Mouse (Mus musculus): Measurements from ENCODE around the gene Nsd2. TPM values are rescaled to one million over a fixed set of nuclear protein-coding genes. Genes with fewer than 3 reads are reported as not detected.
A peak's percentile ranks its signal among the peaks of the same experiment; 100 is the strongest.

The Nsd2 gene
- polyA plus RNA-seq, 1 experiment from 2014 or later: 75.6 TPM

- under 1% methylated on average over 113 of the region's 121 CpGs for WGBS
- no peaks in the 10 kb centered on the region for H3K9me3 ChIP-seq
- H3K27me3 ChIP-seq (ENCODE audit: insufficient read depth, poor library complexity, severe bottlenecking): no peaks in the 10 kb centered on the region
- H3K4me1 ChIP-seq (replicated peaks): peaks cover 65% of the 10 kb centered on the region
- DNase-seq (ENCODE audit: low spot score): peak; percentile 73
- peak overlapping the region; percentile 99 for H3K4me3 ChIP-seq
- peak overlapping the region; percentile 100 for H3K27ac ChIP-seq
- H3K36me3 ChIP-seq: peaks cover 26% of the 10 kb centered on the region
These were observed 452 bp downstream of the Nsd2 start for GRCm38 (mm10) chr5:33820733-33821621.

GRCm38 (mm10) chr5:33821901-33822427, 1.4 kb downstream of the Nsd2 start:
- DNase-seq (ENCODE audit: low spot score): no peak
- Histone ChIP-seq H3K27me3 (ENCODE audit: insufficient read depth, poor library complexity, severe bottlenecking) (no peaks in the 10 kb centered on the region), H3K36me3 (peaks cover 35% of the 10 kb centered on the region), H3K4me1 (replicated peaks) (peaks cover 69% of the 10 kb centered on the region), H3K27ac (peak overlapping the region; percentile 100), H3K4me3 (peak overlapping the region; percentile 99), H3K9me3 (no peaks in the 10 kb centered on the region)
- 58% methylated on average over 2 of the region's 2 CpGs for WGBS

GRCm38 (mm10) chr5:33822456-33822855, 1.9 kb downstream of the Nsd2 start:
- no peak for DNase-seq (ENCODE audit: low spot score)
- 51% methylated on average over 3 of the region's 3 CpGs for WGBS
- Histone ChIP-seq H3K36me3 (peaks cover 40% of the 10 kb centered on the region), H3K27ac (no peak overlapping the region; the same call in 1 of the 2 replicates), H3K9me3 (no peaks in the 10 kb centered on the region), H3K27me3 (ENCODE audit: insufficient read depth, poor library complexity, severe bottlenecking) (no peaks in the 10 kb centered on the region), H3K4me3 (peak overlapping the region; percentile 99), H3K4me1 (replicated peaks) (peaks cover 68% of the 10 kb centered on the region)

- peaks cover 62% of the 10 kb centered on the region for H3K36me3 ChIP-seq
- H3K27me3 ChIP-seq (ENCODE audit: insufficient read depth, poor library complexity, severe bottlenecking): no peaks in the 10 kb centered on the region
- H3K4me1 ChIP-seq (replicated peaks): peaks cover 42% of the 10 kb centered on the region
- no peak overlapping the region for H3K4me3 ChIP-seq
- H3K27ac ChIP-seq: no peak overlapping the region
- no peaks in the 10 kb centered on the region for H3K9me3 ChIP-seq
- no peak for DNase-seq (ENCODE audit: low spot score)
These were observed 5.5 kb downstream of the Nsd2 start for GRCm38 (mm10) chr5:33826001-33826400.

GRCm38 (mm10) chr5:33828107-33828506, 7.6 kb downstream of the Nsd2 start:
- Histone ChIP-seq H3K36me3 (peaks cover 78% of the 10 kb centered on the region), H3K27ac (no peak overlapping the region), H3K4me3 (no peak overlapping the region), H3K4me1 (replicated peaks) (peaks cover 29% of the 10 kb centered on the region), H3K9me3 (no peaks in the 10 kb centered on the region), H3K27me3 (ENCODE audit: insufficient read depth, poor library complexity, severe bottlenecking) (no peaks in the 10 kb centered on the region)
- 88% methylated on average over 8 of the region's 8 CpGs for WGBS
- no peak for DNase-seq (ENCODE audit: low spot score)

GRCm38 (mm10) chr5:33829958-33830357, 9.4 kb downstream of the Nsd2 start:
- no peaks in the 10 kb centered on the region for H3K9me3 ChIP-seq
- no peaks in the 10 kb centered on the region for H3K27me3 ChIP-seq (ENCODE audit: insufficient read depth, poor library complexity, severe bottlenecking)
- H3K27ac ChIP-seq: no peak overlapping the region
- no peak overlapping the region for H3K4me3 ChIP-seq
- no peak for DNase-seq (ENCODE audit: low spot score)
- peaks cover 13% of the 10 kb centered on the region for H3K4me1 ChIP-seq (replicated peaks)
- peaks cover 67% of the 10 kb centered on the region for H3K36me3 ChIP-seq
- WGBS: 95% methylated on average over 3 of the region's 3 CpGs

GRCm38 (mm10) chr5:33830832-33831231, 10.3 kb downstream of the Nsd2 start:
- Histone ChIP-seq H3K4me1 (replicated peaks) (peaks cover 5% of the 10 kb centered on the region), H3K27ac (no peak overlapping the region), H3K9me3 (no peaks in the 10 kb centered on the region), H3K27me3 (ENCODE audit: insufficient read depth, poor library complexity, severe bottlenecking) (no peaks in the 10 kb centered on the region), H3K36me3 (peaks cover 65% of the 10 kb centered on the region), H3K4me3 (no peak overlapping the region)
- DNase-seq (ENCODE audit: low spot score): no peak
- WGBS: 74% methylated on average over 1 of the region's 1 CpGs

GRCm38 (mm10) chr5:33841331-33841730, 20.8 kb downstream of the Nsd2 start:
- no peak overlapping the region for H3K4me3 ChIP-seq
- H3K36me3 ChIP-seq: peaks cover 88% of the 10 kb centered on the region
- DNase-seq (ENCODE audit: low spot score): no peak

GRCm38 (mm10) chr5:33842549-33842948, 22.0 kb downstream of the Nsd2 start:
- H3K36me3 ChIP-seq: peaks cover 88% of the 10 kb centered on the region
- no peak for DNase-seq (ENCODE audit: low spot score)
- no peaks in the 10 kb centered on the region for H3K27me3 ChIP-seq (ENCODE audit: insufficient read depth, poor library complexity, severe bottlenecking)

More at GRCm38 (mm10) chr5:33841331-33841730, 20.8 kb downstream of the Nsd2 start:
- WGBS: 91% methylated on average over 1 of the region's 1 CpGs
- H3K4me1 ChIP-seq (replicated peaks): no peaks in the 10 kb centered on the region
- H3K27ac ChIP-seq: no peak overlapping the region
- H3K9me3 ChIP-seq: no peaks in the 10 kb centered on the region
- no peaks in the 10 kb centered on the region for H3K27me3 ChIP-seq (ENCODE audit: insufficient read depth, poor library complexity, severe bottlenecking)

GRCm38 (mm10) chr5:33851466-33851865, 30.9 kb downstream of the Nsd2 start:
- Histone ChIP-seq H3K4me3 (no peak overlapping the region), H3K9me3 (0 out of 2 replicates have a peak, but pooled peaks cover 4% of the 10 kb centered on the region), H3K36me3 (peaks cover 99% of the 10 kb centered on the region), H3K4me1 (replicated peaks) (no peaks in the 10 kb centered on the region), H3K27ac (no peak overlapping the region), H3K27me3 (ENCODE audit: insufficient read depth, poor library complexity, severe bottlenecking) (no peaks in the 10 kb centered on the region)
- no peak for DNase-seq (ENCODE audit: low spot score)
- 89% methylated on average over 4 of the region's 4 CpGs for WGBS

More at GRCm38 (mm10) chr5:33842549-33842948, 22.0 kb downstream of the Nsd2 start:
- Histone ChIP-seq H3K4me3 (no peak overlapping the region), H3K9me3 (no peaks in the 10 kb centered on the region), H3K27ac (no peak overlapping the region), H3K4me1 (replicated peaks) (no peaks in the 10 kb centered on the region)
- WGBS: 92% methylated on average over 4 of the region's 4 CpGs

GRCm38 (mm10) chr5:33853086-33853485, 32.6 kb downstream of the Nsd2 start:
- 90% methylated on average over 1 of the region's 1 CpGs for WGBS
- no peak overlapping the region for H3K27ac ChIP-seq
- H3K27me3 ChIP-seq (ENCODE audit: insufficient read depth, poor library complexity, severe bottlenecking): no peaks in the 10 kb centered on the region
- H3K36me3 ChIP-seq: peaks cover 99% of the 10 kb centered on the region
- no peaks in the 10 kb centered on the region for H3K4me1 ChIP-seq (replicated peaks)
- H3K4me3 ChIP-seq: no peak overlapping the region
- 0 out of 2 replicates have a peak, but pooled peaks cover 4% of the 10 kb centered on the region for H3K9me3 ChIP-seq
- DNase-seq (ENCODE audit: low spot score): no peak

- no peaks in the 10 kb centered on the region for H3K4me1 ChIP-seq (replicated peaks)
- 0 out of 2 replicates have a peak, but pooled peaks cover 4% of the 10 kb centered on the region for H3K9me3 ChIP-seq
- no peak overlapping the region for H3K27ac ChIP-seq
- H3K4me3 ChIP-seq: no peak overlapping the region
- no peaks in the 10 kb centered on the region for H3K27me3 ChIP-seq (ENCODE audit: insufficient read depth, poor library complexity, severe bottlenecking)
- 84% methylated on average over 2 of the region's 2 CpGs for WGBS
- no peak for DNase-seq (ENCODE audit: low spot score)
- peaks cover 99% of the 10 kb centered on the region for H3K36me3 ChIP-seq
These were observed 33.5 kb downstream of the Nsd2 start for GRCm38 (mm10) chr5:33854019-33854418.

GRCm38 (mm10) chr5:33857693-33858092, 37.2 kb downstream of the Nsd2 start:
- Histone ChIP-seq H3K4me1 (replicated peaks) (no peaks in the 10 kb centered on the region), H3K36me3 (peaks cover 99% of the 10 kb centered on the region), H3K27ac (no peak overlapping the region), H3K9me3 (peaks cover 15% of the 10 kb centered on the region), H3K4me3 (no peak overlapping the region), H3K27me3 (ENCODE audit: insufficient read depth, poor library complexity, severe bottlenecking) (no peaks in the 10 kb centered on the region)
- DNase-seq (ENCODE audit: low spot score): no peak

Data from hindbrain, embryonic 10.5 days (tissue).